Mouse (Mus musculus): ENCODE data around the gene Lsg1.
A peak's percentile ranks its signal among the peaks of the same experiment; 100 is the strongest.

Gene Lsg1

DNA sequence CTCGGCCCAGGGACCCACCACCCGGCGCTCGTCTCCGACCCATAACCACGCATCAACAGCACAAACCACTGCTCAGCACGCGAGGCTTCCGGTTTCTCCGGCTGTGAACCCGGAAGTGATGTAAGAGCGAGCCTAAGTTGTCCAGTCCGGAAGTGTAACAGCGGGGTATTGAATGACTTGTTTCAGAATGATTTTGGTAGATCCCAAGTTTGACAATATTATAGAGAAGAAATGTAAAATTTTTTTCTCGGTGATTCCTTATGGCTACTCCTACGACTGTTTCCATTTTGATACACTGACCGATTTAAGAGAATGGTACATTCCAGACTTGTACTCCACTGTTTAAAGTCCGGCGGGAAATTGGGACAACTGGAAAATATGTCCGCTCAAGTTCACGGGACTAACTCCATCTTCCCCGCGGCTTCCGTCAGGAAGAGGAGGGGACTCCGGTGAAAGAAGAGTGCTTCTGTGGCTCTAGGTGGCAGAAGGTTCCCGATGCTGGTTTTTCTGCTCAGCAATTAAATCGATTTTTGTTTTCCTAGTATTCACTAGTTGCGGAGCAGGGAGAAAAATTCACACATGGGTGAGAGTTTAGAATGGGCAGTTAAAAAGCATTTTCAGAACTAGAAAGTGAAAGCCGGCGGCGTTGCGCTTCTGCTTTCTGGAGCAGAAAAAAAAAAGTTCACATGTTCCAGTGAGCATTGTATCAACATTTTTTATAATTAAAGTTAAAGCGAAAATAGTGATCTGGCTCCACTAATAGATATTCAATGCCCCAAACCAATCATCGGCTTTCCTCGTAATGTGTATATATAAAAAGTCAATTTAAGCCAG is at the start of gene Lsg1:
TSS of gene Lsg1 (minus strand) at position 99 of the 834 bp plus-strand sequence.
- DNase-seq (ENCODE audit: low spot score) = peak; percentile 44

DNA sequence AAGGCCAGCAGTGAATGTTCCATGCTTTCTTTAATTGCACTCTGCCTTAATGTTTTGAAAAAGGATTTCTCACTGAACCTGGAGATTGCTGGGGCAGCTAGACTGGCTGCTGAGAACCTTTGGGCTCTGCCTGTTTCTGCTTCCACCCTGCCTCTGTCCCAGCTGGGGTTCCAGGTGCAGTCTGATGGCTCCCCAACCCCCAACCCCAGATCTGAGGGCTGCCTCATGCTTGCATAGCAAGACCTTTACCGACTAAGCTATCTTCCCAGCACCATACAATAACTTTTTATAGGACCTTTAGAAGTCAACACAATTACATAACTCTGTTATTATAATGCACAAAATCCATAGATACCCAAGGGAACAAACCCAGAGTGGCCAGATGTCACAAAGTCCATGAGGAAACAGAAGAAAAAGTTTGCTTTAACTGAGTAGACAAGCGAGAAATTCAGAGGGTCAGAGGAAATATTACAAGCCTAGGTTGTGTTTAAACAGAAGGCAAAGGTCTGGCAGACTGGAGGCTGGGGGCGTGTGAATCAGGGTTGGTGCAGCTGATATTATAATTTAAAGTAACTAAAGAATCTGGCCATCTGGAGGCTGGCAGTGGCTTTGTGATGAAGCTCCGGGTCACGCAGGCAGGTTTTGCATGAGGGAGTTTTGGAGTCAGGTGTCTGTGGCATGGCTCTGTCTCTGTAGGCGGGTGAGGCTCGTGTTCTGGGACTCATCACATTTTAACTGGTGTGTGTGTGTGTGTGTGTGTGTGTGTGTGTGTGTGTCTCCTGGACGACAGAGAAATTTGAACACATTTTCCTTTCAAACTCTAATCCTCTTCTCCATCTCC is 46.7 kb upstream of the Lsg1 start:
- DNase-seq (ENCODE audit: low spot score) = no peak

DNA sequence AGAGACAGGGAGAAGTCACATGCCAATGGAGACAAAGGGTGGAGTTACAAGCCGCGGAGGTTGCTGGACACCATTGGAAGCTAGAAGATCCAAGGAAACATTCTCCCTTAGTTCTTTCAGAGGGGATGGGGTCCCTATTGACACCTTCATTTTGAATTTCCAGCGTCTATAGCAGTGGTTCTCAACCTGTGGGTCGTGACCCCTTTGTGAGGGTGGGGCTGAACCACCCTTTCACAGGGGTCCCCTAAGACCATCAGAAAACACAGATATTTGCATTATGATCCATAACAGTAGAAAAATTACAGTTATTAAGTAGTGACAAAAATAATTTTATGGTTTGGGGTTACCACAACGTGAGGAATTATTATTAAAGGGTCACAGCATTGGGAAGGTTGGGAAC is 42.1 kb upstream of the Lsg1 start:
- no peak for DNase-seq (ENCODE audit: low spot score)

DNA sequence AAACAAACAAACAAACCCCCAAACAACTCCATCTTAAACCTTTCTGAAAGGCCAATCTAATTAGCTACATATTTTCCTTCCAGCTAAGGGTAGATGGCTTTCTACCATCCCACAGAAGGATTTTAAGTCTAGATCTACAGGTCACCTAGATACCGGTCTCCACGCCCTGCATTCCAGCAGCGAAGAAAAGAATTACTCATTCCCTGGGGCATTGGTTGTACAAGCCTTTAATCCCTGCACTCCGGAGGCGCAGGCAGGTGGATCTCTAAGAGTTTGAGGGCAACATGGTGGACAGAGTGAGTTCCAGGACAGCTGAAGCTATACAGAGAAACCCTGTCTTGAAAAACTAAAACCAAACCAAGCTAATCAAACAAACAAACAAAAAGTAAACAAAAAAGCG is 41.0 kb upstream of the Lsg1 start:
- no peak for DNase-seq (ENCODE audit: low spot score)

DNA sequence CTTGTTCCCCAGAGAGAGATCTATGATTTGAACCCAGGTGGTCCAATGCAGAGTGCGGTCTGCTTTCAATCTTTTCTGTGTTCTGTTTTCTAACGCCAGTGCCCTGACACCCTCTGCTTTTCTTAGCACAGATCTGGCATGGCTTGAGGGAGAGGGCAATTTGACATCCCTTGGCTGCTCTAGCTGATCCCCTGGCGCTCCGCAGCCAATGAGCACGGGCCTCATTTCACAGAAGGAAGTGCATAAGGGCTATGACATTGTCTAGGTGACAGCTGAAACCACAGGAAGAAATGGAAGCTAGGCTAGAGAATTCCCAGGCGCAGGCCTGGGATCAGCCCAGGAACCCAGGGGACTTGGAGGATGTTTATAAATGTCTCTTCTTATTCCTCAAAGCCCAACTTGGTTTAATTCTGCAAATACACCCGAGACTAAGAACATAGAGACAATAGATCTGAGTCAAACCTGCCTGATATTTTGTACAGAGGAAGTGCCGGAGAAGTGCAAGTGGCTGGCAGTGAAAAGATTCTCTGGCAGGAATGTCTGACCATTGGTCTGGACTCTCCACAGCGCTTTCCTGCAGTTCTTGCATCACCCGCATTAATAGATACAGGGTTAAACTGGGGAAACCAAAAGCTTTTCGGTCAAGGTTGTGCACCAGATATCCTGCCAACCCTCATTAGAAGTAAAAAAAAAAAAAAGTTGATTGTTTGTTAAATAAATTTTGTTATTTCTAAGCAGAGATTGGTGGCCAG is 40.4 kb upstream of the Lsg1 start:
- no peak for DNase-seq (ENCODE audit: low spot score)

DNA sequence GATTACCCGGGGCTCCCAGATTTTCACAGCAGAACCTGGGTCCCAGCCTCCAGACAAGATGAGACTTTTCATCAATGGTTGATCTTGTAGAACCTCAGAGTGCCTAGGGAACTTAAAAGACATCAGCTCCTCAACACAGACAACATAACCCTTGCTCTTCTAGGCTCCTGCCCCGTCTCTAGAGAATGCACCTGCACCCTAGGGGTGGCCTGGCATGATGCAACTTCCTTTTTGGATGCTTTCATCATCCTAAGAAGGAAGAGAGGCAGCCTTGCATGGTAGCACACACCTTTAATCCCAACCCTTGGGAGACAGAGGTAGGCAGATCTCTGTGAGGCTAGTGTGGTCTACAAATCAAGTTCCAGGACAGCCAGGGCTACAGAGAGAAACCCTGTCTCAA is 37.2 kb upstream of the Lsg1 start:
- no peak for DNase-seq (ENCODE audit: low spot score)

DNA sequence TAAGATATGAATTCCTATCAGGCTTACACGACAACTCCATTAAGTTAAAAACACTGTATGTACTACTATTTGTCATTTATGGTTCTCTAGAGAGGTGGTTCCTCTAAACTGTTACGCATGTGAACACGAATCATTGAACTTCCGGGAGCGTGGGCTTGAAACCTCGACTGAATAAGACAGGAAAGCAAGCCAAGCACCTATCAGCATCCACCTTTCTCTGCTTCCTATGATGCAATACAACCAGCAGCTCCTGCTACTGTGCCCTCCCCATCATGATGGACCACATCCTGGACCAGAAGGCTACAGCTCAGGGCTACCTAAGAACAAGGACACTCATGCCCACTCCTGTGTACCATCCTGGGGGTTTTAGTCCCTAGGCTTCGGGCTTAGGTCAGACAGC is 36.3 kb upstream of the Lsg1 start:
- DNase-seq (ENCODE audit: low spot score) = no peak

DNA sequence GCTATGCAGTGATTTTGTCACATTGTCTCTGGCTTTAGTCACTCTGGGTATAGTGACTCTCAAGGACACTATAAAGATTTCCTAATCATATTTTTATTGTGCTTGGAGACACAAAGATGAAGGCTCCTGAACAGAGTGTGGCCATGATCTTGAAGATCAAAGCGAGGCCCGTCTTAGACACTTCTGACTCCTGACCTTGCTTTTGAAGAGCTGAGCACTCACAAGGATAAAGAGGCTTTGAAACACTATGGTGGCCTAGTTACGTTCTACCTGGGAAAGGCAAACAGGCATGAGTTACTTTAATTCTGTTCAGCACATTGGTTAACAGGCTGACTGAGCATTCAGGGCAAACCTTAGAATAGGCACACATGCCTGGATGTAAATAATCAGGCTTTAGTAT is 28.9 kb upstream of the Lsg1 start:
- DNase-seq (ENCODE audit: low spot score) = no peak

DNA sequence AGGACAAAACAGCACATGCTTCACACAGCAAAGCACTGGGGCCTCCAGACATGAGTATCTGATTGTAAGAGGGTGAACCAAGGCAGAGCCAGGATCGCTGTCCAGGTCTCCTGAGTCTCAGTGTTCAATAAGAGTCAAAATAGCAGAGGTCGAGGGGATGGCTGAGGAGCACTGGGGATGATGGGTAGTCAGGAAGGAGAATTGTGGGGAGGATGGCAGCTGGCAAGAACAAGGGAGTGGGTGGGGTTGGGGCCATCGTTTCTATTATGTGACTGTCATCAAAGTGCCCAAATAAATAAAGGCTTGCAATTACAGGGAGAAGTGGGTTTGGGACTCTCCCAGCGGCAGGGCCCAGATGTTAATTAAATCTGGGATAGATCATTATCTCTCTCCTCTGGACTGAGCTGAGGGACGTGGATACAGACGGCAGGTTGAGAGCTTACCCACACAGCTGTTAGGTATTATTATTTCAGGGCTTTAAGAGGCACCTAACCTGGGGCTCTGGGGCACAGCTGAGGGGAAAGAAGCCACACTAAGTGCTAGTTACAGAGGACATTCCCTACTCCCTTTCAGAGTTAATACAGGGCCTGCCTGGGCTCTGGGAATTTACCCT is 27.4 kb upstream of the Lsg1 start:
- no peak for DNase-seq (ENCODE audit: low spot score)

DNA sequence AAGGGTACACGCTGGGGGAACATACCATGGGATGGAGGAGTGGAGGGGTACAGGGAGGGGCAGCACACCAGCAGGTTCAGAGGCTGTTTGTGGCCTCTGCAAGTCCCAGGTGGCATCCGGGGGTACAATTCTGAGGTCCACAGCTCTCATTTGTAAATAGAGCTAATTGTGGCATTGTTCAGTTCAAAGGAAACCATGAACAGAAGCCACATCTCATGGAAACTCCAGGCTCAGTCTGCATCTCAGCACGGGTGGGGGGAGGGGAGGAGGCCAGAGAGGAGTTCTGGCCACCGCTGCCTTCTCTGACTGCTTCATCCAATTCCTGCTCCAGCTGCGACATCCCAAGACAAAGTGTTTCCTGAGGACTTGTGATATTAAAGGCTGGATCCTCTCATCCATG is 26.7 kb upstream of the Lsg1 start:
- no peak for DNase-seq (ENCODE audit: low spot score)

DNA sequence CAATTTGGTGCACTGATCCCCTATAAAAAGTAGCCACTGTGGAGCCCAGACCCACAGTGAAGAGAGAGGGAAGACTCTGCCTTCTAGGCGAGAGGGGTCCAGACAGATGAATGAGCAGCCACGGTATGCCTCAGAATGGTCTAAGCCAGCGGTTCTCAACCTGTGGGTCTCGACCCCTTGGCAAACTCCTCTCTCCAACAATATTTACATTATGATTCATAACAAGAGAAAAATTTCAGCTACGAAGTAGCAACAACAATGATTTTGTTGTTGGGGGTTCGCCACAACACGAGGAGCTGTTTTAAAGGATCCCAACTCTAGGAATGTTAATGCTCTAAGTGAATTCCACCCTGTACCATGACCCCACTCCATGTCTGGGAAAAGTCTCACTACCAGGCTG is 25.7 kb upstream of the Lsg1 start:
- DNase-seq (ENCODE audit: low spot score) = no peak

DNA sequence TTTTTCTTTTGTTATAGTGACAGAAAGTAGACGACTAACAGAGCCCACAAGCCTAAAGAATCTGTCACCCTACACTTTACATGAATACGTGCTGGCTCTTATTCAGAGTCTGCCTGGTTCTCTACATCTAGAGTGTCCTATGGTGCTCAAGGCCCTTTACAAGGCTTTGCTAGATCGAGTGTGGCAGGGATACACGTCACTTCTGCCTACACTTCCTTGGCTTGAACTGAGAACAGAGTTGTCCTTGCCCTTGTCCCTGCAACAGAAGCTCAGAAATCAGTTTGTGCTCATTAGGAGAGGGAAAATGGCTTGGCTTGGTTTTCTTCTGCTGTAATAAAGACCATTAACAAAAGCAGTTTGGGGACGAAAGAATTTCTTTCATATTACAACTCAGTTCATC is 23.9 kb upstream of the Lsg1 start:
- no peak for DNase-seq (ENCODE audit: low spot score)

DNA sequence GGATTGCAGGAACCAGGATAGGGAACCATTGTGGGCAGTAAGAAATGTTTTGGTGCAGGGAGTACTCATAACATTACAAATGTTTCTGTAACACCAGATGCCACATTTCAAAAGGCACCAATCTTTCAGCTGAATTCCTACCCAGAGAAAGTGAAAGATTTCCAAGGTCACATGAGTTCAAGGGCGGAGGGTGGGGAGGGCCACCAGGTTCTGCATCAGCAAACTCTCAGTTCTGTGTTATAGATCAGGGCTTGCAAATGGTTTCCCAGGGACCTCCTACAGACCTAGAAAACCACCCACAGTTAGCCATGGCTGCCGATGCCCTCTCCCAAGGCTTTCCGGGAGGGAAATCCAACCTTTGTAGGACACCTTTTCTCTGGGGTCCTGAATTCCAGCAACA is 20.5 kb upstream of the Lsg1 start:
- no peak for DNase-seq (ENCODE audit: low spot score)

DNA sequence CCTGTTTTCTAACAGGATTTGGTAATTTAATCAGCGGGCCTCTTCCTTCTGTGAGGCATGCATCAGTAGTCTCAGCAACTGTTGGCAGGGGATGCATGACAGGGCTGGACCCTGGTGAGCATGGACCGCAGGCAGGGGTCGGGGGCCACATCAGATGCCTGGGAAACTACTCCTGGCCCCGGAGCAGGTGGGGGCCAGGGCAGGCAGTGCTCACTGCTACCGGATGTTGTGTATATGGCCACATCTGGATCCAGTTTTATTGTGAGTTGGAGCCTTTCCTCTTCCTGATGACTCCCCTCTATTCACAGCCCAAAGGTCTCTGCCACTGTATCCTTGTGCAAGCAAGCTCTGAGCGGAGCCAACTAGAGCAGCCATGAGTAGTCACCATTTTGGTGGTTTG is 18.1 kb upstream of the Lsg1 start:
- DNase-seq (ENCODE audit: low spot score) = no peak

DNA sequence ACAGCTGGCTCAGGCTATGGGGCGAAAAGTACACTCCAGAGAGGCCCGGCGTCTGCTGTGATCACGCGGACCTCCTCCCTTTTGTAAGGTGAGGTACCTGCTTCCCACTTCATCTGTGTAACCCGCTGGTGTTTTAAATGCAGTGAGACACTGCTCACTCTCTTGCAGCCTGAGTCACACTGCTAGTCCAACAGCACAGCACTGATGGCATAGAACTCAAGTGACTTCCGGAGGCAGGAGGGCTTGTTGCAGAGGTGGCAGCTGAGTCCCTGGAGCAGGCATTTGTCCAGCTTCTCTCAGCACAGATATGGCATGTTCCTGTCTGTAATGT is 17.4 kb upstream of the Lsg1 start:
- no peak for DNase-seq (ENCODE audit: low spot score)

DNA sequence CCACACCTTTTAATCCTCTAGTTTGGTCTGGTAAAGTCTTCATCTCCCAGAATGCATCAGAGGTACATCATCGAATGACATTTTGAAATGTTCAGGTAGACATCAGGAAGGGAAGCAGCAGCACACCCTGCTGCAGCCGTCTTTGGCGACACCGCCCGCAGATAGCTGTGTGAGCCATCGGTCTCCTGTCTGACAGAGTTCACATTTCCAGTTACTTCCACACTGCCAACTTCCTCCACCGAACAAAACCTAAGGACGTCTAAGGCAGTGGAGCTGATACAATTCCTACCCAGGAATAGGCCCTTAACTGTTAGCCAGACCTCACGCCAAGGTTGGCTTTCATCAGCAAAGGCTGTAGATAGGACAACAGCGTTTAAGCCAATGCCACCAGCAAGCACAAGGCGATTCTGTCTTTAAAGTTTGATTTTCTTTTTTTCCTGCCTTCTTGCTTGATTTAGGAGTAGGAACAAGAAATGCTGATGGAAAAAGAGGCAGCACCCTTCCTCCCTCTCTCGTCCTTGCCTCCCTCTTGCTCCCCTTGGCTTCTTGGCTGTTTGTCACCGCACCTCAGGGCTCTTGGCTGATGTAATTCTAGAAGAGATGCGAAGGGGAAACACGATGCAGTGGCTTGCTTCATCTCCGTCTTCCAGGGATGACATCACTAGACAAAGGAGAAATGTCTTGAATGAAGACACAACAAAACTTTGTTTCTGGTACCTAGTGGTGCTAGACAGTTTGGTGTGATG is 16.8 kb upstream of the Lsg1 start:
- no peak for DNase-seq (ENCODE audit: low spot score)

DNA sequence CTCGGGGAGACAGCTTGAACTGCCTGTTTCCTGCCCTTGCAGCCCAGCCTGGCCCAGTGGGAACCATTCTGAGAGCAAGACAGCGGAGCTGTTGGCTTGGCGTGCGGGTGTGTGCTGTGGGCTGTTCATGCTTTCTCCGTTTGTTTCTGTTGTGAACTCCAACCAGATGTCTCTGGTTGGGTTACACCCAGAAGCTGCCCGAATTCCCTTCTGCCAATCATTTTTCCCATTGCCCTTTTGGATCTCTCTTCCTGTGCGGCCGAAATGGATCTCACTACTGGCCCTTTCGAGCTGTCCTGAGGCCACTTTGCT is 16.1 kb upstream of the Lsg1 start:
- no peak for DNase-seq (ENCODE audit: low spot score)

DNA sequence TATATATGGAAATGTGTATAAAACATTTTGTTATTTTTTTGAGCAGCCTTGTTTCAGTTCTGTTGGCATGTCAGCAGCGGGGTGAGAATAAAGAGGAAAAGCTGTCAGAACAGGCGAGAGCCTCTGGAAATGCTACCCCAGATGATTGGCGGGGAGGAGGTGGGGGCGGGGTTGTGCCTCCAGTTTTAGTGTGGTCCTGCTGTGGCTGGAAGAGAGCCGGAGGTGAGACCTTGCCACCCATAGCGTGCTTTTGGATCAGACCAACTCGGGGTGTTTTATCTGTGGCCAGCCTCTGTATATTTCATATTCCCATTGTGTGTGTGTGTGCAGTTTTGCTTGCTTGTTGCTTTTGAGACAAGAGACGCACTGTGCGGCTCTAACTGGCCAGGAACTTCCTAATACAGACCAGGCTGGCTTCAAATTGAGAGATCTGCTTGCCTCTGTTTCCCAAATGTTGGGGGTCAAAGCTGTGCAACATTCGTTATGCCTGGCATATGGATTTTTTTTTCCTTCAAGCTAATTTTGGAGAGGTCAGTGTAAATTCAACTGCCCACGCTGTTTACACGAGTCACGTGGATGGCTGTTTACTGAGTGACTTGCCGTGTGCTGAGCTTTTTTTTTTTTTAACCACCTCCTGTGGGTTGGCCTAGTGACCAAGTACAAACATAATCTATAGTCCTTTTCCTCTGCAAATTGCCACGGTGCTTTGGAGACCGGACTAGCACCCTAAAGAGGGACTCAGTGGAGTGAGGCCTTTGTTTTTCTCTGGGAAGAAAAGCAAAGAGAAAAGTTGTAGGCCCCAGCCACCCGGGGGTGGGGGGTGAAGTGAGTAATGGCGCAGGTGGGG is 15.5 kb upstream of the Lsg1 start:
- no peak for DNase-seq (ENCODE audit: low spot score)

DNA sequence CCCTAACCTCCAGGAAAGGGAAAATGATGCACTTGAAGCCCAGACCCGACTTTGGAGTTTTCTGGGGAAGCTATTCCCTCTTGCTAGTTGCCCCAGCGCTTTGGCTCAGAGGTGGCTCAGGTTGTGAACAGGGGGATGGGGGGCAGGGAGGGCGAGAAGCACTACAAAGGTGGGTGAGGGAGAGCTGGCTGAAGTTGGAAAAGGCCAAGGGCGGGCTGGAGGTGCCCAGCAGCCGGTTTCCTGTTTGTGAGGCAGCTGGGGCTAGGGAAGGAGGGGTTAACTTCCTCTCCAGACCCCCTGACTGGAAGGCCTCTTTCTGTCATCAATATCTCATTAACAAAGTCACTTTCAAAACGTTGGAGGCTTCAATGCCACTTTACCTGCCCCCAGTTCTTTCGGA is 14.6 kb upstream of the Lsg1 start:
- DNase-seq (ENCODE audit: low spot score) = no peak

DNA sequence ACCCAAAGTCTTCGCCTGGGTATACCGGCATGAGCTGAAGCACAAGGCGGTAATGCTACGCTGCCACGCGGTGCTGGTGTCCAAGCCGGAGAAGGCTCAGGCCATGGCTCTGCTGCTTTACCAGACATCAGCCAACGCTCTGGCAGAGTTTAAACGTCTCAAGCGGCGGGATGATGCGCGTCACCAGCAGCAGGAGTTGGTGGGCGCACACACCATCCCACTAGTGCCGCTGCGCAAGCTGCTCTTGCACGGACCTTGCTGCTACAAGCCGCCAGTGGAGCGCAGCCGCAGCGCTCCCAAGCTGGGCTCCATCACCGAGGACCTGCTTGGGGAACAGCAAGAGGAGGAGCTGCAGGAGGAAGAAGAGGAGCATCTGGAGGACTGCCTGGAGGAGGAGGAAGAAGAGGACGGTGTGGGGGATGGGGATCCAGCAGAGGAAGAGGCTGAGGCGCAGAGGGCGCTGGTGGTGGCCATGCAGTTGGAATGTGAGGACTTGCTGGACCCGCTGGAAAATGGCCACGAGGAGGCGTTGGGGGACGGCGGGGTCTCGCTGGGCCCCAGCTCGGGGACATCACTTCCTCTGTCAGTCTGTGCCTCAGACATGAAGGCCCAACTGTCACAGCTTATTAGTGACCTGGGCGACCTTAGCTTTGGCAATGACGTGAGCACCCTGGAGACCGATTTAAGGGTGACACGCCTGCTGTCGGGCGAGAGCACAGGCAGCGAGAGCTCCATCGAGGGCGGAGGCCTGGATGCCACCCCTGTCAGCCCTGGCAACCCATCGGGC is 13.8 kb upstream of the Lsg1 start:
- DNase-seq (ENCODE audit: low spot score) = no peak

Measured in ovary, postnatal 10 days (tissue).